Mouse (Mus musculus): Measurements from ENCODE around the gene She. TPM values are rescaled to one million over a fixed set of nuclear protein-coding genes. Genes with fewer than 3 reads are reported as not detected.

She gene
- polyA plus RNA-seq, 1 experiment from 2014 or later = 11.2 TPM

GRCm38 (mm10) chr3:89889841-89890430, 58.8 kb downstream of the She start:
- DNase-seq (ENCODE audit: low spot score) (no peak), ATAC-seq (no peak)
- no peaks in the 10 kb centered on the region for H3K9me3 ChIP-seq (ENCODE audit: low read length)
- 56% methylated on average over 8 of the region's 8 CpGs for WGBS
- no peak overlapping the region for H3K4me2 ChIP-seq (replicated peaks; ENCODE audit: low read depth, low read length)
- no peak overlapping the region for H3K27ac ChIP-seq (ENCODE audit: low read length)
- H3K4me3 ChIP-seq (ENCODE audit: low read depth, low read length) = no peak overlapping the region
- H3K4me1 ChIP-seq (ENCODE audit: insufficient read depth, low read depth, low read length) = no peaks in the 10 kb centered on the region
- no peak overlapping the region for H3K9ac ChIP-seq (replicated peaks; ENCODE audit: low read depth)
- no peaks in the 10 kb centered on the region for H3K27me3 ChIP-seq (replicated peaks; ENCODE audit: insufficient read depth, low read length)
- no peak for TF ChIP-seq CTCF (IDR thresholded peaks at IDR 0.05)
- TF ChIP-seq EP300 (IDR thresholded peaks at IDR 0.05) = no peak
- no peaks in the 10 kb centered on the region for H3K36me3 ChIP-seq (ENCODE audit: insufficient read depth, low read length)

- ATAC-seq = no peak
- DNase-seq (ENCODE audit: low spot score) = no peak
- H3K4me2 ChIP-seq (replicated peaks; ENCODE audit: low read depth, low read length) = no peak overlapping the region
- no peaks in the 10 kb centered on the region for H3K4me1 ChIP-seq (ENCODE audit: insufficient read depth, low read depth, low read length)
- TF ChIP-seq CTCF (IDR thresholded peaks at IDR 0.05) = no peak
- H3K27ac ChIP-seq (ENCODE audit: low read length) = no peak overlapping the region
- H3K9me3 ChIP-seq (ENCODE audit: low read length) = no peaks in the 10 kb centered on the region
- H3K36me3 ChIP-seq (ENCODE audit: insufficient read depth, low read length) = no peaks in the 10 kb centered on the region
- H3K27me3 ChIP-seq (replicated peaks; ENCODE audit: insufficient read depth, low read length) = no peaks in the 10 kb centered on the region
- H3K4me3 ChIP-seq (ENCODE audit: low read depth, low read length) = no peak overlapping the region
- no peak overlapping the region for H3K9ac ChIP-seq (replicated peaks; ENCODE audit: low read depth)
Observed at GRCm38 (mm10) chr3:89891696-89892095, 60.5 kb downstream of the She start.

- no peaks in the 10 kb centered on the region for H3K36me3 ChIP-seq (ENCODE audit: insufficient read depth, low read length)
- no peak overlapping the region for H3K4me3 ChIP-seq (ENCODE audit: low read depth, low read length)
- 80% methylated on average over 5 of the region's 5 CpGs for WGBS
- H3K9ac ChIP-seq (replicated peaks; ENCODE audit: low read depth) = no peak overlapping the region
- H3K4me1 ChIP-seq (ENCODE audit: insufficient read depth, low read depth, low read length) = no peaks in the 10 kb centered on the region
- TF ChIP-seq CTCF (IDR thresholded peaks at IDR 0.05) (no peak), EP300 (IDR thresholded peaks at IDR 0.05) (no peak)
- DNase-seq (ENCODE audit: low spot score) (no peak), ATAC-seq (no peak)
- H3K4me2 ChIP-seq (replicated peaks; ENCODE audit: low read depth, low read length) = no peak overlapping the region
- no peaks in the 10 kb centered on the region for H3K27me3 ChIP-seq (replicated peaks; ENCODE audit: insufficient read depth, low read length)
- no peak overlapping the region for H3K27ac ChIP-seq (ENCODE audit: low read length)
- no peaks in the 10 kb centered on the region for H3K9me3 ChIP-seq (ENCODE audit: low read length)
Observed at GRCm38 (mm10) chr3:89892517-89893106, 61.4 kb downstream of the She start.

GRCm38 (mm10) chr3:89896571-89896970, 65.4 kb downstream of the She start:
- WGBS = 37% methylated on average over 5 of the region's 5 CpGs

GRCm38 (mm10) chr3:89897204-89897796, 66.1 kb downstream of the She start:
- H3K4me3 ChIP-seq (ENCODE audit: low read depth, low read length) = no peak overlapping the region
- ATAC-seq = no peak
- H3K9me3 ChIP-seq (ENCODE audit: low read length) = no peaks in the 10 kb centered on the region
- no peak overlapping the region for H3K4me2 ChIP-seq (replicated peaks; ENCODE audit: low read depth, low read length)
- H3K4me1 ChIP-seq (ENCODE audit: insufficient read depth, low read depth, low read length) = peaks cover 10% of the 10 kb centered on the region
- H3K9ac ChIP-seq (replicated peaks; ENCODE audit: low read depth) = no peak overlapping the region
- 0 out of 2 replicates have a peak overlapping the region, but pooled peaks have one; percentile 29 for H3K27ac ChIP-seq (ENCODE audit: low read length)
- no peaks in the 10 kb centered on the region for H3K27me3 ChIP-seq (replicated peaks; ENCODE audit: insufficient read depth, low read length)
- no peaks in the 10 kb centered on the region for H3K36me3 ChIP-seq (ENCODE audit: insufficient read depth, low read length)
- 82% methylated on average over 8 of the region's 8 CpGs for WGBS
- no peak for DNase-seq (ENCODE audit: low spot score)
- no peak for TF ChIP-seq CTCF (IDR thresholded peaks at IDR 0.05)
- no peak for TF ChIP-seq EP300 (IDR thresholded peaks at IDR 0.05)

More at GRCm38 (mm10) chr3:89896571-89896970, 65.4 kb downstream of the She start:
- DNase-seq (ENCODE audit: low spot score) (no peak), ATAC-seq (no peak)
- Histone ChIP-seq H3K4me3 (ENCODE audit: low read depth, low read length) (no peak overlapping the region), H3K27me3 (replicated peaks; ENCODE audit: insufficient read depth, low read length) (no peaks in the 10 kb centered on the region), H3K36me3 (ENCODE audit: insufficient read depth, low read length) (no peaks in the 10 kb centered on the region), H3K9me3 (ENCODE audit: low read length) (no peaks in the 10 kb centered on the region), H3K4me1 (ENCODE audit: insufficient read depth, low read depth, low read length) (peaks cover 7% of the 10 kb centered on the region), H3K27ac (ENCODE audit: low read length) (no peak overlapping the region), H3K4me2 (replicated peaks; ENCODE audit: low read depth, low read length) (no peak overlapping the region), H3K9ac (replicated peaks; ENCODE audit: low read depth) (no peak overlapping the region)
- TF ChIP-seq EP300 (IDR thresholded peaks at IDR 0.05) = no peak
- no peak for TF ChIP-seq CTCF (IDR thresholded peaks at IDR 0.05)

GRCm38 (mm10) chr3:89898011-89898410, 66.8 kb downstream of the She start:
- H3K27ac ChIP-seq (ENCODE audit: low read length) = peak overlapping the region; percentile 80; the same call in 1 of the 2 replicates
- H3K27me3 ChIP-seq (replicated peaks; ENCODE audit: insufficient read depth, low read length) = no peaks in the 10 kb centered on the region
- H3K9me3 ChIP-seq (ENCODE audit: low read length) = no peaks in the 10 kb centered on the region
- H3K36me3 ChIP-seq (ENCODE audit: insufficient read depth, low read length) = no peaks in the 10 kb centered on the region
- no peak overlapping the region for H3K9ac ChIP-seq (replicated peaks; ENCODE audit: low read depth)
- peaks cover 10% of the 10 kb centered on the region for H3K4me1 ChIP-seq (ENCODE audit: insufficient read depth, low read depth, low read length)
- no peak overlapping the region for H3K4me2 ChIP-seq (replicated peaks; ENCODE audit: low read depth, low read length)
- no peak for TF ChIP-seq EP300 (IDR thresholded peaks at IDR 0.05)
- TF ChIP-seq CTCF (IDR thresholded peaks at IDR 0.05) = no peak
- DNase-seq (ENCODE audit: low spot score) = no peak
- ATAC-seq = no peak
- 83% methylated on average over 10 of the region's 10 CpGs for WGBS
- no peak overlapping the region for H3K4me3 ChIP-seq (ENCODE audit: low read depth, low read length)
